Mouse (Mus musculus) kidney, embryonic 15.5 days (tissue): ENCODE measurements around the gene Zyg11b. TPM values are rescaled to one million over a fixed set of nuclear protein-coding genes. Genes with fewer than 3 reads are reported as not detected.

Source experiments
- ATAC-seq: fragments of 200-750 bp; cut with Nextera tagmentation; replicated peaks from 2 replicates; pipeline ENCODE4 v1.8.0; 2017; ENCODE audit warnings: moderate TSS enrichment; ENCODE audit not compliant: low FRiP score
- H3K27ac ChIP-seq: fragments of 300-500 bp; sonication (generic); 2 replicates; pipeline ENCODE4 v1.5.1; 2015; ENCODE audit warnings: mild to moderate bottlenecking, inconsistent platforms
- H3K27me3 ChIP-seq: fragments of 300-500 bp; sonication (generic); 2 replicates; pipeline ENCODE4 v1.6.1; 2015; ENCODE audit warnings: inconsistent platforms
- H3K36me3 ChIP-seq: fragments of 300-500 bp; sonication (generic); 2 replicates; pipeline ENCODE4 v1.6.1; 2015; ENCODE audit warnings: inconsistent platforms
- H3K4me1 ChIP-seq: fragments of 300-500 bp; sonication (generic); 2 replicates; pipeline ENCODE4 v1.6.1; 2015; ENCODE audit warnings: inconsistent platforms
- H3K4me2 ChIP-seq: fragments of 300-500 bp; sonication (generic); 2 replicates; pipeline ENCODE4 v1.6.1; 2015; ENCODE audit warnings: moderate library complexity, mild to moderate bottlenecking, inconsistent platforms
- H3K4me3 ChIP-seq: fragments of 300-500 bp; sonication (generic); replicated peaks from 2 replicates; pipeline ENCODE4 v1.5.1; 2015; ENCODE audit warnings: mild to moderate bottlenecking, inconsistent platforms
- H3K9ac ChIP-seq: fragments of 300-500 bp; sonication (generic); 2 replicates; pipeline ENCODE4 v1.6.1; 2015; ENCODE audit warnings: mild to moderate bottlenecking, inconsistent platforms
- H3K9me3 ChIP-seq: fragments of 300-500 bp; sonication (generic); replicated peaks from 2 replicates; pipeline ENCODE4 v1.6.1; 2016; ENCODE audit warnings: inconsistent platforms
- WGBS: fragments of 180-500 bp; shearing (Covaris S2); methylation state at CpG from one replicate; pipeline ENCODE4 v1.1.7; 2015; ENCODE audit warnings: mixed read lengths; 5-methylcytosine and 5-hydroxymethylcytosine counted together
- polyA plus RNA-seq: library from polyadenylated mRNA; unstranded; fragments of >200 nt; fragmentation: Nextera tagmentation; extraction: Ambion mirVana; gene quantifications from 2 replicates; pipeline ENCODE4 v1.2.1, GENCODE M21; 2015

Gene Zyg11b
- polyA plus RNA-seq, 1 experiment from 2014 or later: 12.2 TPM

DNA sequence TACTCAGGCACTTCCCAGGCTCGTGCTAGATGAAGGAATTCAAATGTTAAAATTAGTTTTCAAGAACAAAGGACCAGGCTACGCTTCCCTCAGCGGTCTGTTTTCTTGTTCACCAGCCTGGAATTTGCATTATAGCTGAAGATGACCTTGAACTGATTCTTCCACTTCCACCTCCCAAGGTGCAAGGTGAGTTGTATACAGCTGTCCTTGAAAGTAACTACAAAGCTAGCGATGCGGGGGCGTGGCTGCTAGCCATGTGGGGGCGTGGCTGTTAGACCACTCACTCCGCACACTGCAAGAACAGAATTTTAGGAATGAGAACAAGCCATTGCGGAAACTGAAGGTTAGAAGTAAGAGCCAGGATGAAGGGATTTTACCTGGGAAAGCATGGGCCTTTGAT lies 81.9 kb downstream of the Zyg11b start:
- no peak for ATAC-seq
- Histone ChIP-seq H3K9ac (no peak overlapping the region), H3K27me3 (peaks cover 42% of the 10 kb centered on the region), H3K4me1 (peaks cover 14% of the 10 kb centered on the region), H3K9me3 (no peaks in the 10 kb centered on the region), H3K4me3 (no peak overlapping the region), H3K36me3 (no peaks in the 10 kb centered on the region), H3K27ac (no peak overlapping the region), H3K4me2 (peak overlapping the region; percentile 35)
- WGBS: 14% methylated on average over 9 of the region's 9 CpGs

DNA sequence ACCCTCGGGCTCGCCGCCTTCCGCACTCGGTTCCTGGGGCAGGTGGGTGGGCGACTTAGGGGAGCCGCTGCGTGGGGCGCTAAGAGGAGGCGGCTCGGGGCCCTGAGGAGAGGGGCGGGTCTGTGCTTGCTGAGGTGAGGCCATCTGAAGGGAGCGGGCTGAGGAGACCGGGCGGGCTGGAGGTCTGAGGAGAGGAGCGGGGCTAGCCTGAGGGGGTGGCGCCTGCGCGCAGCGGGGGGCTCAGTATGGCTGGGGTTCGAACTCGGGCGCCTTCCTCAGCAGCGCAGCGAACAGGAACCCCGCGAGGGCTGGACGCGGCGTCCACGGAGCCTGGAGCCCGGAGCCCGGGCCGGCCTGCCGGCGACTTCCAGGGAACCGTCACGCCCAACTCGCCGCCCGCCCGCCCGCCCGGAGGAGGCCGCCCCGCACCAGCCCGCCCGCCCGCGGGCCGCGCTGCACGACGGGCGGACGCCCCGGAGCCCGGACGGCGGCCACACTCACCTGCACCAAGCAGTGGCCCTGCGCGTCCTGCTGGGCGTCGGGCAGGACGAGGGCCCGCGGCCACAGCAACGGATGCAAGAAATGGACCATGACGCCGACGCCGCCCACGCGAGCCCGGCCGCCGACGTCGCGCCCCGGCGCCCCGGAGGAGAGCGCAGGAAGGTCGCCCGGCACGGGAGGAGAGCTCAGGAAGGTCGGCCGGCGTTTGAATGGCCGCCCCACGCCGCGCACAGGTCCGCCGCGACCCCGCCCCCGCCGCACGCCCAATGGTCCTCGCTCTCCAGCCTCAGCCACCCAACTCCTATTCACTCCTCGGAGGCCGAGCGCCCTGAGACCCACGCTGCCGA lies 83.3 kb downstream of the Zyg11b start, which contains the start of gene Zyg11a:
Zyg11a (minus strand) TSS at position 717 of the 848 bp plus-strand sequence.
- ATAC-seq: peak; percentile 85
- 1% methylated on average over 98 of the region's 107 CpGs for WGBS
- Histone ChIP-seq H3K4me3 (peak within 1 kb of the TSS; percentile 56), H3K4me1 (peaks cover 14% of the 10 kb centered on the region), H3K4me2 (peak within 1 kb of the TSS; percentile 86), H3K9ac (0 out of 2 replicates have a peak within 1 kb of the TSS, but pooled peaks have one; percentile 14), H3K27ac (no peak within 1 kb of the TSS), H3K36me3 (no peaks in the 10 kb centered on the region), H3K9me3 (no peaks in the 10 kb centered on the region), H3K27me3 (peaks cover 42% of the 10 kb centered on the region)

- WGBS: 81% methylated on average over 2 of the region's 2 CpGs
- no peak overlapping the region for H3K4me3 ChIP-seq
- no peak overlapping the region for H3K4me2 ChIP-seq
- no peaks in the 10 kb centered on the region for H3K9me3 ChIP-seq
- peaks cover 21% of the 10 kb centered on the region for H3K27me3 ChIP-seq
- no peak for ATAC-seq
- H3K27ac ChIP-seq: no peak overlapping the region
- peaks cover 9% of the 10 kb centered on the region for H3K4me1 ChIP-seq
- H3K36me3 ChIP-seq: no peaks in the 10 kb centered on the region
- H3K9ac ChIP-seq: no peak overlapping the region
Observed at GRCm38 (mm10) chr4:108213023-108213422, 87.9 kb downstream of the Zyg11b start.

DNA sequence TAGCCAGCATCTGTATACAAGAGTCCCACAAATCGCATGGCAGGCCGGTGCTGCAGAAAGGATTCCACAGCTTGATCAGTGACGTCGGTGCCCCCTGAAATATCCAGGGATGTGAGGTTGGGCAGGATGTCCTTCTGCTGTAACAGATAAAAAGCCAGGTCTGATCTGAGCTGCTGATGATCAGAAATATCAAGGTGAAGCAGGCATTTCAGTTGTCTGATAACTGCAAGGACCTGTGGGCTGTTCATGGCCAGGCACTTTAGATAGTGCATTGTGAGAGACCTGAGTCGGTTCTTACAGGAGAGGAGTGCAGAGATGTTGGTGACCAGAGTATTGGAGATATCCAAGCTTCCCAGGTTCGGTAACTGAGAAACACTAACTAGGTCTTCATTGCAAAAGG lies 96.3 kb downstream of the Zyg11b start:
- ATAC-seq: no peak
- no peaks in the 10 kb centered on the region for H3K9me3 ChIP-seq

GRCm38 (mm10) chr4:108199236-108199635 lies 101.7 kb downstream of the Zyg11b start:
- Histone ChIP-seq H3K4me3 (no peak overlapping the region), H3K9ac (no peak overlapping the region), H3K27me3 (no peaks in the 10 kb centered on the region), H3K36me3 (no peaks in the 10 kb centered on the region), H3K4me1 (peaks cover 8% of the 10 kb centered on the region; the same call in 1 of the 2 replicates), H3K27ac (no peak overlapping the region), H3K4me2 (no peak overlapping the region), H3K9me3 (no peaks in the 10 kb centered on the region)
- ATAC-seq: no peak
- 74% methylated on average over 2 of the region's 2 CpGs for WGBS

More for the DNA sequence above, 96.3 kb downstream of the Zyg11b start:
- whole genome bisulfite sequencing: 91% methylated on average over 6 of the region's 6 CpGs
- H3K4me3 ChIP-seq: no peak overlapping the region
- H3K4me1 ChIP-seq: 0 out of 2 replicates have a peak, but pooled peaks cover 4% of the 10 kb centered on the region
- H3K27ac ChIP-seq: no peak overlapping the region
- H3K9ac ChIP-seq: no peak overlapping the region
- H3K36me3 ChIP-seq: no peaks in the 10 kb centered on the region
- H3K27me3 ChIP-seq: no peaks in the 10 kb centered on the region
- no peak overlapping the region for H3K4me2 ChIP-seq

- Histone ChIP-seq H3K9ac (no peak overlapping the region), H3K27ac (no peak overlapping the region), H3K36me3 (no peaks in the 10 kb centered on the region), H3K4me1 (peaks cover 5% of the 10 kb centered on the region; the same call in 1 of the 2 replicates), H3K27me3 (no peaks in the 10 kb centered on the region), H3K4me3 (no peak overlapping the region), H3K9me3 (no peaks in the 10 kb centered on the region), H3K4me2 (no peak overlapping the region)
- 50% methylated on average over 6 of the region's 6 CpGs for WGBS
- 0 out of 2 replicates have a peak, but pooled peaks have one; percentile 33 for ATAC-seq
Observed at GRCm38 (mm10) chr4:108196277-108196855, 104.5 kb downstream of the Zyg11b start.

DNA sequence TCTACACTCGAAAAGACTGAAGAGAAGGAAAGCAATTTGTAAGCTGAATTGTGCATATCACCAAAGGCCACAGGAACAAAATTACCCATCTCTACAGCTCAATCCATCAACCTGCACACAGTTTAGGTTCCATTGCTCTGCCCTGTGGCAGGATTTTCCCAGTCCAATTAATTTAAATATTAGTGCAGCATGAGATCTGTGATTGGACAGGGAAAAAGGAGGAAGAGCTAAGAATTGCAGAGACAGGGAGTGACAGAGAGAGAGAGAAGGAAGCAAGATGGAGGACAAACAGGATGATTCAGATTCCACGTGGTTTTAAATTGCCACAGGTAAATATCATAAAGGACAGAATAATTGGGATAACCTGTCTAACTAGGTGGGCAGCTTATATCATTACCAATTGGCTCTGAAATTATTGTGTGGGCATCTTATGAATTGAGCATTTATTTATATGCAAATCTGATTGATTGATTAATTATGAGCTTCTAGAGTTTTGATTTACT lies 108.0 kb downstream of the Zyg11b start:
- H3K36me3 ChIP-seq: no peaks in the 10 kb centered on the region
- WGBS: 59% methylated on average over 2 of the region's 2 CpGs
- ATAC-seq: no peak
- H3K4me3 ChIP-seq: no peak overlapping the region
- H3K9ac ChIP-seq: no peak overlapping the region
- H3K27ac ChIP-seq: no peak overlapping the region
- no peak overlapping the region for H3K4me2 ChIP-seq
- H3K27me3 ChIP-seq: no peaks in the 10 kb centered on the region
- H3K4me1 ChIP-seq: peaks cover 5% of the 10 kb centered on the region; the same call in 1 of the 2 replicates
- no peaks in the 10 kb centered on the region for H3K9me3 ChIP-seq

- 62% methylated on average over 1 of the region's 1 CpGs for WGBS
Observed at GRCm38 (mm10) chr4:108182278-108182677, 118.6 kb downstream of the Zyg11b start.

More at GRCm38 (mm10) chr4:108182278-108182677, 118.6 kb downstream of the Zyg11b start:
- Histone ChIP-seq H3K4me2 (no peak overlapping the region), H3K27me3 (no peaks in the 10 kb centered on the region), H3K4me3 (no peak overlapping the region), H3K9me3 (no peaks in the 10 kb centered on the region), H3K9ac (no peak overlapping the region), H3K27ac (no peak overlapping the region), H3K4me1 (no peaks in the 10 kb centered on the region), H3K36me3 (no peaks in the 10 kb centered on the region)
- ATAC-seq: no peak

Other genes with a start within 250 kb of the Zyg11b start
- gene Podn, start 204.7 kb downstream of the Zyg11b start, polyA plus RNA-seq: 0.53 and 1.1 TPM in 2 replicates
- gene Scp2, start 156.1 kb downstream of the Zyg11b start, polyA plus RNA-seq: 228 and 229 TPM in 2 replicates
- gene Echdc2, start 135.7 kb downstream of the Zyg11b start, polyA plus RNA-seq: 36.4 and 37.2 TPM in 2 replicates
- gene Zyg11a, start 83.0 kb downstream of the Zyg11b start, polyA plus RNA-seq: 0.22 and 0.26 TPM in 2 replicates
- gene Coa7, start 27.0 kb upstream of the Zyg11b start, polyA plus RNA-seq: 57.3 and 61.0 TPM in 2 replicates
- gene Shisal2a, start 82.3 kb upstream of the Zyg11b start, polyA plus RNA-seq: 1.0 and 1.7 TPM in 2 replicates
- gene Gpx7, start 105.9 kb upstream of the Zyg11b start, polyA plus RNA-seq: 62.3 and 69.4 TPM in 2 replicates
- 70.3 and 74.0 TPM in 2 replicates for gene Tut4, start 158.3 kb upstream of the Zyg11b start, polyA plus RNA-seq